Mouse (Mus musculus): ENCODE measurements at regions not wholly inside any gene's neighbourhood (a gene's known extent, or its start where the extent isn't known, plus 50 kb on each side); places are given as distances from the start of the nearest gene placed in this dataset.

- no peak for ATAC-seq (replicated peaks; ENCODE audit: extremely low read depth, insufficient read depth, low FRiP score)
These were observed 178.8 kb upstream of the Ghitm start for GRCm38 (mm10) chr14:37313906-37314305.

GRCm38 (mm10) chr14:37312887-37313286, 177.8 kb upstream of the Ghitm start:
- Histone ChIP-seq H3K36me3 (ENCODE audit: control insufficient read depth, insufficient read depth) (no peaks in the 10 kb centered on the region), H3K4me2 (ENCODE audit: low read depth, low read length) (no peak overlapping the region), H3K9ac (ENCODE audit: low read length) (no peak overlapping the region), H3K9me3 (replicated peaks; ENCODE audit: control insufficient read depth, low read length) (no peaks in the 10 kb centered on the region), H3K4me3 (ENCODE audit: low read length) (no peak overlapping the region), H3K4me1 (ENCODE audit: control insufficient read depth, insufficient read depth, low read length) (no peaks in the 10 kb centered on the region), H3K27me3 (ENCODE audit: control insufficient read depth, insufficient read depth, low read length) (no peaks in the 10 kb centered on the region), H3K27ac (ENCODE audit: low read length) (no peak overlapping the region)
- no peak for ATAC-seq (replicated peaks; ENCODE audit: extremely low read depth, insufficient read depth, low FRiP score)
- WGBS: 75% methylated on average over 3 of the region's 3 CpGs

More at GRCm38 (mm10) chr14:37313906-37314305, 178.8 kb upstream of the Ghitm start:
- Histone ChIP-seq H3K9me3 (replicated peaks; ENCODE audit: control insufficient read depth, low read length) (no peaks in the 10 kb centered on the region), H3K27ac (ENCODE audit: low read length) (no peak overlapping the region), H3K9ac (ENCODE audit: low read length) (no peak overlapping the region), H3K27me3 (ENCODE audit: control insufficient read depth, insufficient read depth, low read length) (no peaks in the 10 kb centered on the region), H3K4me2 (ENCODE audit: low read depth, low read length) (no peak overlapping the region), H3K36me3 (ENCODE audit: control insufficient read depth, insufficient read depth) (no peaks in the 10 kb centered on the region), H3K4me3 (ENCODE audit: low read length) (no peak overlapping the region), H3K4me1 (ENCODE audit: control insufficient read depth, insufficient read depth, low read length) (no peaks in the 10 kb centered on the region)

GRCm38 (mm10) chr14:37306622-37307274, 171.7 kb upstream of the Ghitm start:
- H3K9me3 ChIP-seq (replicated peaks; ENCODE audit: control insufficient read depth, low read length): no peaks in the 10 kb centered on the region
- H3K4me1 ChIP-seq (ENCODE audit: control insufficient read depth, insufficient read depth, low read length): no peaks in the 10 kb centered on the region
- H3K36me3 ChIP-seq (ENCODE audit: control insufficient read depth, insufficient read depth): no peaks in the 10 kb centered on the region
- 36% methylated on average over 2 of the region's 2 CpGs for WGBS
- no peak overlapping the region for H3K27ac ChIP-seq (ENCODE audit: low read length)
- H3K4me3 ChIP-seq (ENCODE audit: low read length): no peak overlapping the region
- no peak overlapping the region for H3K4me2 ChIP-seq (ENCODE audit: low read depth, low read length)
- no peaks in the 10 kb centered on the region for H3K27me3 ChIP-seq (ENCODE audit: control insufficient read depth, insufficient read depth, low read length)
- no peak for ATAC-seq (replicated peaks; ENCODE audit: extremely low read depth, insufficient read depth, low FRiP score)
- H3K9ac ChIP-seq (ENCODE audit: low read length): no peak overlapping the region

GRCm38 (mm10) chr14:37298631-37299030, 163.6 kb upstream of the Ghitm start:
- Histone ChIP-seq H3K4me3 (ENCODE audit: low read length) (no peak overlapping the region), H3K36me3 (ENCODE audit: control insufficient read depth, insufficient read depth) (no peaks in the 10 kb centered on the region), H3K4me1 (ENCODE audit: control insufficient read depth, insufficient read depth, low read length) (no peaks in the 10 kb centered on the region), H3K4me2 (ENCODE audit: low read depth, low read length) (no peak overlapping the region), H3K27me3 (ENCODE audit: control insufficient read depth, insufficient read depth, low read length) (no peaks in the 10 kb centered on the region), H3K9me3 (replicated peaks; ENCODE audit: control insufficient read depth, low read length) (no peaks in the 10 kb centered on the region), H3K27ac (ENCODE audit: low read length) (no peak overlapping the region), H3K9ac (ENCODE audit: low read length) (no peak overlapping the region)
- no peak for ATAC-seq (replicated peaks; ENCODE audit: extremely low read depth, insufficient read depth, low FRiP score)

- Histone ChIP-seq H3K9ac (ENCODE audit: low read length) (no peak overlapping the region), H3K27me3 (ENCODE audit: control insufficient read depth, insufficient read depth, low read length) (no peaks in the 10 kb centered on the region), H3K27ac (ENCODE audit: low read length) (no peak overlapping the region), H3K4me3 (ENCODE audit: low read length) (no peak overlapping the region), H3K9me3 (replicated peaks; ENCODE audit: control insufficient read depth, low read length) (no peaks in the 10 kb centered on the region), H3K4me1 (ENCODE audit: control insufficient read depth, insufficient read depth, low read length) (no peaks in the 10 kb centered on the region), H3K4me2 (ENCODE audit: low read depth, low read length) (no peak overlapping the region), H3K36me3 (ENCODE audit: control insufficient read depth, insufficient read depth) (no peaks in the 10 kb centered on the region)
- no peak for ATAC-seq (replicated peaks; ENCODE audit: extremely low read depth, insufficient read depth, low FRiP score)
- 36% methylated on average over 1 of the region's 1 CpGs for WGBS
These were observed 161.5 kb upstream of the Ghitm start for GRCm38 (mm10) chr14:37296531-37296930.

- no peak overlapping the region for H3K27ac ChIP-seq (ENCODE audit: low read length)
- H3K4me1 ChIP-seq (ENCODE audit: control insufficient read depth, insufficient read depth, low read length): no peaks in the 10 kb centered on the region
- no peak overlapping the region for H3K4me2 ChIP-seq (ENCODE audit: low read depth, low read length)
- 37% methylated on average over 4 of the region's 4 CpGs for WGBS
- no peaks in the 10 kb centered on the region for H3K9me3 ChIP-seq (replicated peaks; ENCODE audit: control insufficient read depth, low read length)
- no peaks in the 10 kb centered on the region for H3K27me3 ChIP-seq (ENCODE audit: control insufficient read depth, insufficient read depth, low read length)
- 0 out of 2 replicates have a peak, but pooled peaks have one; percentile 41 for ATAC-seq (replicated peaks; ENCODE audit: extremely low read depth, insufficient read depth, low FRiP score)
- no peak overlapping the region for H3K4me3 ChIP-seq (ENCODE audit: low read length)
- no peaks in the 10 kb centered on the region for H3K36me3 ChIP-seq (ENCODE audit: control insufficient read depth, insufficient read depth)
- H3K9ac ChIP-seq (ENCODE audit: low read length): no peak overlapping the region
These were observed 157.2 kb upstream of the Ghitm start for GRCm38 (mm10) chr14:37292084-37292860.

- Histone ChIP-seq H3K27me3 (ENCODE audit: control insufficient read depth, insufficient read depth, low read length) (no peaks in the 10 kb centered on the region), H3K4me3 (ENCODE audit: low read length) (no peak overlapping the region), H3K27ac (ENCODE audit: low read length) (no peak overlapping the region), H3K4me2 (ENCODE audit: low read depth, low read length) (no peak overlapping the region), H3K4me1 (ENCODE audit: control insufficient read depth, insufficient read depth, low read length) (no peaks in the 10 kb centered on the region), H3K9me3 (replicated peaks; ENCODE audit: control insufficient read depth, low read length) (no peaks in the 10 kb centered on the region), H3K9ac (ENCODE audit: low read length) (no peak overlapping the region), H3K36me3 (ENCODE audit: control insufficient read depth, insufficient read depth) (no peaks in the 10 kb centered on the region)
- no peak for ATAC-seq (replicated peaks; ENCODE audit: extremely low read depth, insufficient read depth, low FRiP score)
- WGBS: 46% methylated on average over 5 of the region's 5 CpGs
These were observed 149.3 kb upstream of the Ghitm start for GRCm38 (mm10) chr14:37284391-37284790.

GRCm38 (mm10) chr14:37279356-37279755, 144.3 kb upstream of the Ghitm start:
- H3K4me3 ChIP-seq (ENCODE audit: low read length): no peak overlapping the region
- H3K27me3 ChIP-seq (ENCODE audit: control insufficient read depth, insufficient read depth, low read length): no peaks in the 10 kb centered on the region
- 67% methylated on average over 2 of the region's 2 CpGs for WGBS
- no peak overlapping the region for H3K9ac ChIP-seq (ENCODE audit: low read length)
- no peaks in the 10 kb centered on the region for H3K9me3 ChIP-seq (replicated peaks; ENCODE audit: control insufficient read depth, low read length)
- no peaks in the 10 kb centered on the region for H3K4me1 ChIP-seq (ENCODE audit: control insufficient read depth, insufficient read depth, low read length)
- H3K36me3 ChIP-seq (ENCODE audit: control insufficient read depth, insufficient read depth): no peaks in the 10 kb centered on the region
- H3K4me2 ChIP-seq (ENCODE audit: low read depth, low read length): no peak overlapping the region
- ATAC-seq (replicated peaks; ENCODE audit: extremely low read depth, insufficient read depth, low FRiP score): no peak
- no peak overlapping the region for H3K27ac ChIP-seq (ENCODE audit: low read length)

All from heart, embryonic 16.5 days (tissue).